Mouse (Mus musculus) colon, adult 2 months (tissue): Measurements from ENCODE around the gene Olfr829. TPM values are rescaled to one million over a fixed set of nuclear protein-coding genes. Genes with fewer than 3 reads are reported as not detected.

Experiments
- polyA plus RNA-seq: library from polyadenylated mRNA; depleted of rRNA; stranded (reverse); fragments of >200 nt; gene quantifications from 2 replicates; pipeline ENCODE4 v1.2.3, GENCODE M21; 2012; rRNA removed

Gene Olfr829
- polyA plus RNA-seq, result not detected in 2 replicates

GRCm38 (mm10) chr9:18854633-18855032 lies at the start of gene Olfr829:
Gene Olfr829 (plus strand): TSS chr9:18854933.

GRCm38 (mm10) chr9:18819426-18819825 lies 35.3 kb upstream of the Olfr829 start, which contains the start of gene Olfr828:
Gene Olfr828 (minus strand): TSS chr9:18819526.

GRCm38 (mm10) chr9:18874393-18874792 lies 19.7 kb downstream of the Olfr829 start, which contains the start of gene Olfr830:
Gene Olfr830 (plus strand): TSS chr9:18874693.

Other genes starting within 250 kb of the Olfr829 start
- 0.26 and 0.37 TPM in 2 replicates for gene Muc16, start 180.4 kb upstream of the Olfr829 start, polyA plus RNA-seq
- gene Olfr24, start 90.9 kb upstream of the Olfr829 start, polyA plus RNA-seq, result not detected in 2 replicates
- gene Olfr828, start 35.4 kb upstream of the Olfr829 start, polyA plus RNA-seq, result not detected in 2 replicates
- not detected in 2 replicates for gene Olfr830, start 19.8 kb downstream of the Olfr829 start, polyA plus RNA-seq
- not detected in 2 replicates for gene Olfr832, start 82.2 kb downstream of the Olfr829 start, polyA plus RNA-seq
- not detected in 2 replicates for gene Olfr834, start 133.1 kb downstream of the Olfr829 start, polyA plus RNA-seq
- not detected in 2 replicates for gene Olfr835, start 177.8 kb downstream of the Olfr829 start, polyA plus RNA-seq